Mouse (Mus musculus) intestine, embryonic 16.5 days (tissue): ENCODE measurements at regions not wholly inside any gene's neighbourhood (a gene's known extent, or its start where the extent isn't known, plus 50 kb on each side); places are given as distances from the start of the nearest gene placed in this dataset.
"Not testable (repeated sequence)": the region's sequence is repeated elsewhere in the genome, so short reads cannot be mapped to it uniquely, and the experiment has no call there.

ENCODE experiments used
- ATAC-seq: fragments of 200-750 bp; cut with Nextera tagmentation; 2 replicates; pipeline ENCODE4 v1.8.0; 2017; ENCODE audit warnings: moderate TSS enrichment, moderate library complexity
- H3K27ac ChIP-seq: fragments of 300-500 bp; sonication (generic); 2 replicates; pipeline ENCODE4 v1.5.1; 2014; ENCODE audit warnings: mild to moderate bottlenecking, low read length
- H3K27me3 ChIP-seq: fragments of 300-500 bp; sonication (generic); replicated peaks from 2 replicates; pipeline ENCODE4 v1.6.1; 2014; ENCODE audit warnings: low read length, control low read depth, mixed read lengths; ENCODE audit not compliant: control insufficient read depth, insufficient read depth
- H3K36me3 ChIP-seq: fragments of 300-500 bp; sonication (generic); 2 replicates; pipeline ENCODE4 v1.6.1; 2014; ENCODE audit warnings: low read length, control low read depth; ENCODE audit not compliant: control insufficient read depth, insufficient read depth
- H3K4me1 ChIP-seq: fragments of 300-500 bp; sonication (generic); 2 replicates; pipeline ENCODE4 v1.6.1; 2014; ENCODE audit warnings: low read length, control low read depth, mixed read lengths; ENCODE audit not compliant: control insufficient read depth, insufficient read depth
- H3K4me2 ChIP-seq: fragments of 300-500 bp; sonication (generic); 2 replicates; pipeline ENCODE4 v1.6.1; 2014; ENCODE audit warnings: low read depth, low read length, control low read depth
- H3K4me3 ChIP-seq: fragments of 300-500 bp; sonication (generic); 2 replicates; pipeline ENCODE4 v1.5.1; 2014; ENCODE audit warnings: mild to moderate bottlenecking, low read length
- H3K9ac ChIP-seq: fragments of 300-500 bp; sonication (generic); 2 replicates; pipeline ENCODE4 v1.6.1; 2014; ENCODE audit warnings: low read depth, low read length
- H3K9me3 ChIP-seq: fragments of 300-500 bp; sonication (generic); 2 replicates; pipeline ENCODE4 v1.6.1; 2016; ENCODE audit warnings: low read length, control low read depth; ENCODE audit not compliant: control insufficient read depth
- WGBS: fragments of 180-500 bp; shearing (Covaris S2); extraction: QIAGEN DNeasy Blood & Tissue Kit; methylation state at CpG from one replicate; pipeline ENCODE4 v1.1.7; 2014; 5-methylcytosine and 5-hydroxymethylcytosine counted together

- Histone ChIP-seq H3K27ac (no peak overlapping the region), H3K9me3 (no peaks in the 10 kb centered on the region), H3K4me3 (no peak overlapping the region), H3K4me1 (no peaks in the 10 kb centered on the region), H3K9ac (no peak overlapping the region), H3K27me3 (no peaks in the 10 kb centered on the region), H3K4me2 (no peak overlapping the region), H3K36me3 (no peaks in the 10 kb centered on the region)
- ATAC-seq, result no peak
- 75% methylated on average over 3 of the region's 3 CpGs for WGBS
Measured at GRCm38 (mm10) chr2:100434991-100435390, 1189.5 kb upstream of the Rag2 start.

- H3K27me3 ChIP-seq, result no peaks in the 10 kb centered on the region
- ATAC-seq, result no peak
- WGBS, result 71% methylated on average over 1 of the region's 1 CpGs
Measured at GRCm38 (mm10) chr2:100445868-100446267, 1178.7 kb upstream of the Rag2 start.

DNA sequence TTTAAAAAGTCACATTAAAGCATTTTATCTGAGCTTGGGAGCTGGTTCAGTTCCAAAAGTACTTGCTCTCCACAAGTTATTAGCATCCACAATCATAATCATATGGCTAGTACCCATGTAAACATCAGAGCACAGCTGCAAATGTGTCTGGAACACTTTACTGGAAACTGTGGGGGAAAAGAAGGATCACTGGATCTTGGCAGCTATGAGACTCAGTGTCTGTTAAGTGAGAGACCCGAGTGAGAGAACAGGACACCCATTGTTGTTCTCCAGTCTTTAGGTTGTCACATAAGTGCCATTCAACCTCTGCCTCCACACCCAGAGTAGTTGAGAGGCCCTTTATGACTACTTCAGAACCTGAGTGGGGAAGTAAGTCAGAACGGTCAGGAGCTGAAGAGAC lies 1178.2 kb upstream of the Rag2 start:
- H3K4me3 ChIP-seq, result no peak overlapping the region
- no peaks in the 10 kb centered on the region for H3K9me3 ChIP-seq
- ATAC-seq, result no peak
- H3K4me2 ChIP-seq, result no peak overlapping the region
- no peaks in the 10 kb centered on the region for H3K27me3 ChIP-seq
- no peaks in the 10 kb centered on the region for H3K4me1 ChIP-seq
- H3K9ac ChIP-seq, result no peak overlapping the region
- H3K27ac ChIP-seq, result no peak overlapping the region
- H3K36me3 ChIP-seq, result no peaks in the 10 kb centered on the region
- WGBS, result 61% methylated on average over 2 of the region's 2 CpGs

More at GRCm38 (mm10) chr2:100445868-100446267, 1178.7 kb upstream of the Rag2 start:
- Histone ChIP-seq H3K4me2 (no peak overlapping the region), H3K9me3 (no peaks in the 10 kb centered on the region), H3K36me3 (no peaks in the 10 kb centered on the region), H3K4me3 (no peak overlapping the region), H3K9ac (no peak overlapping the region), H3K4me1 (no peaks in the 10 kb centered on the region), H3K27ac (no peak overlapping the region)

- peak; percentile 79 for ATAC-seq
- H3K4me2 ChIP-seq, H3K9me3 ChIP-seq, H3K4me1 ChIP-seq, H3K4me3 ChIP-seq, H3K9ac ChIP-seq, H3K27me3 ChIP-seq, H3K36me3 ChIP-seq, H3K27ac ChIP-seq: not testable (repeated sequence)
- no CpG with 5 or more reads among the region's 1 CpGs for WGBS
Measured at GRCm38 (mm10) chr2:100459641-100460040, 1164.9 kb upstream of the Rag2 start.

DNA sequence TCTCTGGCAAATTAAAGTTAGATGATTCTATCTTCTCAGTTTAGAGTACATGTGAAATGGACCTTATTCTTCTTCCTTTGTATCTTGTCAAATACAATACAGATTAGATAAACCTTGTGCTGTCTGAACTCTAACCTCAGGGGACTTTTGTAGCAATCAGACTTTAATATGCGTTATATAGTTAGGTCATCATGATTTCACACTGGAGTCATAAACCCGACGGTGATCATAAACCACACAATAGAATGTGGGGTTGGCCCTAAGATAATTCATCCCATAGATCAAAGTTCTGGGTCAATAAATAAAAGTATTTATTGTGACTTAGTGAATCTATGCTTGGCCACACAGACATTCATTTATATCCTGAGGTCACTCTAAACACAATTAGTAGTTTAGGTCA lies 1138.3 kb upstream of the Rag2 start:
- H3K9me3 ChIP-seq, H3K9ac ChIP-seq, H3K4me2 ChIP-seq, H3K36me3 ChIP-seq, H3K4me1 ChIP-seq, H3K27ac ChIP-seq, H3K4me3 ChIP-seq, H3K27me3 ChIP-seq: not testable (repeated sequence)
- ATAC-seq, result peak; percentile 91
- no CpG with 5 or more reads among the region's 3 CpGs for WGBS

DNA sequence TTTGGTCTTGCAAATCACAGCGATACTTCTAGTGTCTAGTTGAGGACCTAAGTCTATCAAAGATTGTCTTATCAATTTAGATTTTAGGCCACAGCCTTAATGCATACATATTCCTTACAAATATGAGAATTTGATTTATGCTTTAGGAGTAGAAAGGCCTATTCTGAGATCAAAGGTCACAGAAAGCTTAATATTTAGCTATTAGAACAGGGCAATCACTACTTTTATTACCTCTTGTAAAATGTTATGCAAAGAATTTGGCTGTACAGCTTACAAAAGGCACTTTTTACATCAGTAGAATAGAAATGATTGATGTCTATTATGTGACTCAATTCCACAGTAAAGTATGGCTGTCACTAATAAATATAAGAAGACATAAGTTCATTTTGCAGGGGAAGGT lies 1119.4 kb upstream of the Rag2 start:
- no CpG with 5 or more reads among the region's 1 CpGs for WGBS
- H3K4me1 ChIP-seq, H3K36me3 ChIP-seq, H3K9me3 ChIP-seq, H3K9ac ChIP-seq, H3K27ac ChIP-seq, H3K4me3 ChIP-seq, H3K27me3 ChIP-seq, H3K4me2 ChIP-seq: not testable (repeated sequence)
- peak; percentile 92 for ATAC-seq
